Mouse (Mus musculus) limb, embryonic 13.5 days (tissue): Measurements from ENCODE around the gene Nav3. TPM values are rescaled to one million over a fixed set of nuclear protein-coding genes. Genes with fewer than 3 reads are reported as not detected.
A peak's percentile ranks its signal among the peaks of the same experiment; 100 is the strongest.

Source experiments
- ATAC-seq: fragments of 200-750 bp; cut with Nextera tagmentation; 2 replicates; pipeline ENCODE4 v1.8.0; 2017; ENCODE audit warnings: low read depth, moderate number of reproducible peaks, moderate TSS enrichment; ENCODE audit not compliant: low FRiP score
- H3K27ac ChIP-seq: fragments of 300-500 bp; sonication (generic); 2 replicates; pipeline ENCODE4 v1.5.1; 2015; ENCODE audit warnings: inconsistent platforms, mild to moderate bottlenecking, moderate library complexity
- H3K27me3 ChIP-seq: fragments of 300-500 bp; sonication (generic); 2 replicates; pipeline ENCODE4 v1.6.1; 2015; ENCODE audit warnings: mild to moderate bottlenecking, inconsistent platforms
- H3K36me3 ChIP-seq: fragments of 300-500 bp; sonication (generic); 2 replicates; pipeline ENCODE4 v1.6.1; 2015; ENCODE audit warnings: inconsistent platforms, mild to moderate bottlenecking, moderate library complexity
- H3K4me1 ChIP-seq: fragments of 300-500 bp; sonication (generic); 2 replicates; pipeline ENCODE4 v1.6.1; 2015; ENCODE audit warnings: inconsistent platforms
- H3K4me2 ChIP-seq: fragments of 300-500 bp; sonication (generic); replicated peaks from 2 replicates; pipeline ENCODE4 v1.6.1; 2015; ENCODE audit warnings: inconsistent platforms, mild to moderate bottlenecking, moderate library complexity
- H3K4me3 ChIP-seq: fragments of 300-500 bp; sonication (generic); 2 replicates; pipeline ENCODE4 v1.5.1; 2015; ENCODE audit warnings: moderate library complexity, mild to moderate bottlenecking, inconsistent platforms
- H3K9ac ChIP-seq: fragments of 300-500 bp; sonication (generic); 2 replicates; pipeline ENCODE4 v1.6.1; 2015; ENCODE audit warnings: mild to moderate bottlenecking, inconsistent platforms
- H3K9me3 ChIP-seq: fragments of 300-500 bp; sonication (generic); 2 replicates; pipeline ENCODE4 v1.6.1; 2016; ENCODE audit warnings: inconsistent platforms
- WGBS: fragments of 180-500 bp; shearing (Covaris S2); methylation state at CpG from one replicate; pipeline ENCODE4 v1.1.7; 2015; 5-methylcytosine and 5-hydroxymethylcytosine counted together
- polyA plus RNA-seq: library from polyadenylated mRNA; unstranded; fragments of >200 nt; fragmentation: Nextera tagmentation; extraction: Ambion mirVana; gene quantifications from 2 replicates; pipeline ENCODE4 v1.2.1, GENCODE M21; 2015

The Nav3 gene
- polyA plus RNA-seq, 1 experiment from 2014 or later = 5.5 TPM

DNA sequence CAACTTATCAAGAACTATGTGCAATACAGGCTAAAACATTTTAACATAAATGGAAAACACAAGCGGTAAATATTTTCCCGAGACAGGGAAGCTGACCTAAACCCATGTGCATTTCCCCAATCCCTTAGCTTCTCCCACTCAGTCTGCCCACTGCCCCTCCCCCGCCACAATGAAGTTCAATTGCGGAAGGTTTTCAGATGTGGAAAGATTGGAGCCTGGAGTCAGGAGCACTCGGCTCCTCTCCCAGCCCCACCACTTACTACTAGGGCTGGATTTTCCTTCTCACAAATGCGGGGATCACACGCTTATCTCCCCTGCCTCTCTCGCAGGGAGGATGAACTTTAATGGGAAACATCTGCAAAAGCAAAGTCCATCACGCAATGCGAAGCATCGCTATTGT lies 534.6 kb downstream of the Nav3 start:
- Histone ChIP-seq H3K27ac (no peak overlapping the region), H3K9me3 (no peaks in the 10 kb centered on the region), H3K36me3 (no peaks in the 10 kb centered on the region), H3K4me2 (peak overlapping the region; percentile 41), H3K4me1 (0 out of 2 replicates have a peak, but pooled peaks cover 4% of the 10 kb centered on the region), H3K4me3 (no peak overlapping the region), H3K27me3 (no peaks in the 10 kb centered on the region), H3K9ac (no peak overlapping the region)
- peak; percentile 62; the same call in 1 of the 2 replicates for ATAC-seq
- WGBS = 30% methylated on average over 11 of the region's 11 CpGs

DNA sequence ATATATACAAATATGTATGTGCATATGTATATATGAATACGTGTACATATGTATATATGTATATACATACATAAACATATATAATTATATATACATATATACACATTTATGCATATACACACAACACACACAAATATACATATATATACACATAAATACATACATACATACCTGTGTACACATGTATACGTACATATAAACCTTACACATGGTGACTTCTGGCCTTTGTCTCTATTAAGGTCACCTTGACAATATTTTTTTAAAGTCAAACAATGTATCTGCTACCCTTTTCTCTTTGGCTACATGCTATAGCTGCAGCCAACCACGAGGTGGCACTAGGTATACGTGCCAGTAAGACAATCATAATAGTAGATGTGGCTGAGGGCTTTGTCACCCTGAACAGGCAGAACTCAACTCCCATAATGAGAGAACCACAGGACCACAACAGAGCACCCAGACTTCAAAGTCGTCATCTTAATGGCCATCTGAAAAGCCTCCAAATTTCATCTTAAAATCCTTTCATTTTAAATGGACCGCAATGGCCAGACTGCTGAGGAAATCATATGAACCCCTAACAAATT lies 535.3 kb downstream of the Nav3 start:
- no peak overlapping the region for H3K4me3 ChIP-seq
- no peak overlapping the region for H3K27ac ChIP-seq
- H3K9me3 ChIP-seq = no peaks in the 10 kb centered on the region
- peak; percentile 80 for ATAC-seq
- H3K9ac ChIP-seq = no peak overlapping the region
- no peaks in the 10 kb centered on the region for H3K36me3 ChIP-seq
- H3K4me2 ChIP-seq = peak overlapping the region; percentile 41
- 0 out of 2 replicates have a peak, but pooled peaks cover 4% of the 10 kb centered on the region for H3K4me1 ChIP-seq
- no peaks in the 10 kb centered on the region for H3K27me3 ChIP-seq
- 12% methylated on average over 6 of the region's 6 CpGs for WGBS

DNA sequence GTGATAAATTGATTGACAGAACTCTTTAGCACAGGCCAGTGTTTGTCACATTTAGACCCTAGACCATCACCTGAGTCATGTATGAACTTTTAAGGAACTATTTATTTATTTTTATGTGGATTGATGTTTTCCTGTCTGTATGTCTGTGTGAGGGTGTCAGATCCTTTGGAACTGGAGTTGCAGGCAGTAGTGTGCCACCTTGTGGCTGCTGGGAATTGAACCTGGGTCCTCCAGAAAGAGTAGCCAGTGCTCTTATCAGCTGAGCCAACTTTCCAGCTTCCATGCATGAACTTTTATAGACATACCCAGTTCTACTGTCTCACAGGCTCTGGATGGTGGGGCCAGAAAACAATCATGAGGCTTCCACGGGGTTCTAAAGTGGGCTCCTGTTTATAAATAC lies 536.5 kb downstream of the Nav3 start:
- no peak overlapping the region for H3K27ac ChIP-seq
- no peak for ATAC-seq
- 0 out of 2 replicates have a peak, but pooled peaks cover 4% of the 10 kb centered on the region for H3K4me1 ChIP-seq
- H3K4me3 ChIP-seq = no peak overlapping the region
- H3K36me3 ChIP-seq = no peaks in the 10 kb centered on the region
- H3K4me2 ChIP-seq = no peak overlapping the region
- H3K9me3 ChIP-seq = no peaks in the 10 kb centered on the region
- no peaks in the 10 kb centered on the region for H3K27me3 ChIP-seq
- H3K9ac ChIP-seq = no peak overlapping the region
- 39% methylated on average over 1 of the region's 1 CpGs for WGBS

DNA sequence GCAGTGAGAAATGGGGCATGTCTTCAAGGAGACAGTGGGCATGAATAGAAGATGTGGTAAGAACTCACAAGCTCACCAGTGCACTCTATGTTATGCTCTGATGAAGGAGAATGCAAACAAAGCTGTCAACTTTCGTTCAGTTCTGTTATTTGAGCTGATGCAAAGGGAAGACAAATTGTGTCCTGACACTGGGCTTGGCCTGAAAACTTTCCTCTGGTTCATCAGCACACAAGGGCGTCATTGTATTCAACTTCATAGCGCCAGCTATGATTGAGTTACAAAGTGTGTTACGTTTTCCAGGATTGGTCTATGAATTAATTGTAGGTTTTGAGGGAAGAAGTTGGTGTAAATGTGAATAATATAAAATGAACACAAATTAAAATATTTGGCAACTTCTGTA lies 548.8 kb downstream of the Nav3 start:
- Histone ChIP-seq H3K9me3 (no peaks in the 10 kb centered on the region), H3K4me3 (no peak overlapping the region), H3K27me3 (no peaks in the 10 kb centered on the region), H3K9ac (no peak overlapping the region), H3K27ac (no peak overlapping the region), H3K4me1 (0 out of 2 replicates have a peak, but pooled peaks cover 3% of the 10 kb centered on the region), H3K36me3 (no peaks in the 10 kb centered on the region), H3K4me2 (no peak overlapping the region)
- 68% methylated on average over 4 of the region's 4 CpGs for WGBS
- no peak for ATAC-seq

DNA sequence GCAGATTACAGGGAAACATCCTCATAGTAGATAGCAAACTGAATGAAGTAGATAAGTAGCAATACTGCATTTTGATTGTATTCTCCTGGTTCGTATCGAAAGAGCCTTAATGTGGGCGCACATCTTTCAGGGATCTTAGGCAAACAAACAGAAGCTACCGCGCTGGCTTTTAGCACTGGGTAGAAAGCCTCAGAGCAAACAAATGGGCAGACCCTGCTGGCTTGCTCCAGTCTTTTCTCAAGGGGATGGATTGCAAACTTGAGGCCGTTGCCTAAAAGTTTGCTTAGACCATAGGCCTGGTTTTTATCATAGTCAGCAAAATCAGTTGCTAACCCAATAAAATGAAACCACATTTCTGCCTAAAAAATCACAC lies 549.6 kb downstream of the Nav3 start:
- ATAC-seq = no peak

DNA sequence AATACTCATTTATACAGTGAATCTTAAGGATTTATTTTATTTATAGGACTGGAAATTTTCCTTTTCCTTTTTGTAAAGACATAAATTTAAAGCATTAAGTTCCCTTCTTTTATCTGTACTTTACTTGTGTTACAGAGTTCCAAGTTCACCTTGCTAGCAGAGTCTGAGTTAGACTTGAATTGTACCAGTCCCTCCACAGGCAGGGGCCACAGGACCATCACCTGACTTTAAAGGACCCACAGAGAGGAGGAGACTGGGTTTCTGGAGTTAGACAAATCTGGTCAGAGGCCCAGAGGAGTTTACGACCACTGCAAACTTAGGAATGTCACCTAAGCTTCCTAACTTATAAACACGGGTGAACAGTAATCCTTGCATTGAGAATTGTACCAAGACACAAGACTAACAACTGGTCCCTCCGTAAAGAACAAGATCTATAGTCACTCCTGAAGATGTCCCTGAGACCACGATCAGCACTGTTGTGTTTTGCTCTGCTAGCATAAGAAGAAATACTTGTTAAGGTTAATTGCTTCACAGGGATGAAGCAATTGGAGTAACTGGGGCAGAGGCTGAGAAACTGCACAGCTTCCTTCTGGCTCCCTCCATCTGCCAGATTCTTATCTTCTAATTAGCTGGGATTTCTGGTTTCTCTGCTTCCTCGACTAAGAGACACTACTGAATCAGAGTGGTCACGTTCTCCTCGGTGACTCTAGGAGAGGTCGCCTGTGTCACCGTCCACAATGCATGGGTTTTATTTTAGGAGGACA lies 550.2 kb downstream of the Nav3 start:
- Histone ChIP-seq H3K36me3 (no peaks in the 10 kb centered on the region), H3K4me1 (0 out of 2 replicates have a peak, but pooled peaks cover 3% of the 10 kb centered on the region), H3K4me2 (no peak overlapping the region), H3K9ac (no peak overlapping the region), H3K4me3 (no peak overlapping the region), H3K9me3 (no peaks in the 10 kb centered on the region), H3K27ac (no peak overlapping the region), H3K27me3 (no peaks in the 10 kb centered on the region)
- ATAC-seq = no peak
- 19% methylated on average over 9 of the region's 9 CpGs for WGBS

More for the DNA sequence above, 549.6 kb downstream of the Nav3 start:
- Histone ChIP-seq H3K9ac (no peak overlapping the region), H3K4me1 (0 out of 2 replicates have a peak, but pooled peaks cover 3% of the 10 kb centered on the region), H3K4me3 (no peak overlapping the region), H3K36me3 (no peaks in the 10 kb centered on the region), H3K27me3 (no peaks in the 10 kb centered on the region), H3K4me2 (no peak overlapping the region), H3K9me3 (no peaks in the 10 kb centered on the region), H3K27ac (no peak overlapping the region)
- 57% methylated on average over 6 of the region's 6 CpGs for WGBS

DNA sequence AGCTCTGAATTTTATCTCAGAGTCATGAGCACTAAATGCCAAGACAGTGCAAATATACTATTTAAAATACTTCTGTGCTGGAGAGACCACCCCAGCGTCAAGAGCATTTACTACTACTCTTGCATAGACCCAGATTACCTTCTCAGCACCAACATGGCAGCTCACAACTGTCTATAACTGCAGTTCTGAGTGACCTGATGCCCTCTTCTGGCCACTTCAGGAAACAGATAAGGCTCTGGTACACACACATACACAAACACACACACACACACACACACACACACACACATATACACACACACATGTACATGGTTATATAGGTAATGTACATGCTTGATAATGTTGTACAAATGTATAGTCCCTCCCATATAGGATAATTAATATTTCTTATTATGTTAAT lies 551.2 kb downstream of the Nav3 start:
- Histone ChIP-seq H3K27ac (no peak overlapping the region), H3K9me3 (no peaks in the 10 kb centered on the region), H3K4me1 (0 out of 2 replicates have a peak, but pooled peaks cover 3% of the 10 kb centered on the region), H3K27me3 (no peaks in the 10 kb centered on the region), H3K4me2 (no peak overlapping the region), H3K36me3 (no peaks in the 10 kb centered on the region), H3K9ac (no peak overlapping the region), H3K4me3 (no peak overlapping the region)
- 82% methylated on average over 1 of the region's 1 CpGs for WGBS
- ATAC-seq = no peak

DNA sequence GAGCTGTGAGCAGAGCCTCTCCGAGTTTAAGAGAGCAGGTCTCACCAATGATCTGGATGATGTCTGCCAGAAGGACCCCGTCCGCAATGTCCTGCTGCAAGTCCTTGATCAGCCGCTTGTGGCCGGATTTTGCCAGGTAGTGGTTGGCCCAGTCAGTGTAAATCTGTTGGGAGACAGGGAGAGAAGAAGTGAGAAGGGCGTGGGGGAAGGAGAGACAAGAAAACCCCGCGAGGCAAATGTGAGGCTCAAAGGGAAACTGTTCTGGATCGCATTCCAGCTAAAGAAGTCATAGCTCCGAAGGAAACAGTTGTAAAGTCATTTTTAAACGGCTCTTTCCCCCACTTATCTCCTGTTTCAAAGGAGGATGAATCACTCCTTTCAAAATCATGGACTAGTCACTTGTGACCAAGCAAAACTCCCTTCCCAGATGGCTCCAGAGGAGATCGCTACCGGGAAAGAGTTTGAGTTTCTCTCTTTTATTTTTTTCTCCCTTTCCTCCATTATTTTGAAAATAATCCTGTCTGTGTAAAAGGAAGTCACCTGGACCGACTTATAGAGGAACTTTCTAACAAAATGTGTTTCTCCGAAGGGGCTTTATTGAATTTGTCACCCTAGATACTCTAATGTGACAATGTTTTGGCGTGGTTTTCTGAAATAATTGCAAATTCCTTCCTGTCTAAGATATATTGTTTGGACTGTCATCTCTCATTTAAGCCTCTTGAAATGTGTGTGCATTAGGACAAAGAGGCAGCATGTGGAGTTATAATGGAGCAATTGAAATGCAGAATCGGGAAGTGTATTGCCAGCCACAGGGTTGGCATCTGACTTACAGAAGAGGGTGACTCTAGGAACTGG lies 552.1 kb downstream of the Nav3 start:
- H3K4me2 ChIP-seq = 0 out of 2 replicates have a peak overlapping the region, but pooled peaks have one; percentile 3
- WGBS = 70% methylated on average over 17 of the region's 17 CpGs
- H3K4me1 ChIP-seq = 0 out of 2 replicates have a peak, but pooled peaks cover 3% of the 10 kb centered on the region
- H3K27ac ChIP-seq = no peak overlapping the region
- H3K27me3 ChIP-seq = no peaks in the 10 kb centered on the region
- no peaks in the 10 kb centered on the region for H3K9me3 ChIP-seq
- no peaks in the 10 kb centered on the region for H3K36me3 ChIP-seq
- ATAC-seq = no peak
- no peak overlapping the region for H3K9ac ChIP-seq
- no peak overlapping the region for H3K4me3 ChIP-seq

DNA sequence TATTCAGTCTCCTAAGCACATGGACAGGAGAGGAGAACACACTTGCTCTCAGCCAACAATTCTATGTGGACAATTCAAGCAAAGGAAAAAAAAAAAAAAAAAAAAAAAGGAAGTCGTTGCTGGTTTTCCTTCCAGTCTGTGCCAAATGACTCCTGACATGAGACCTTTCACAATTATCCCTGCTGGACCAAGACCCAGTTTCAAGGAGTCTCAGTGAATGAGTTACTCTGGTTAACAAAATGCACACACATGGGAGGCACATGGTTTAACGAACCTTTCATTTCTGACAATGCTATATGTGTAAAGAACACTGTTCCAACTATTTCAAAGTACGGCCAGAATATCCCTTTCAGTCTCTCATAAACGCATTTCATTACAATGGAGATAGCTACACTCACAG lies 552.8 kb downstream of the Nav3 start:
- ATAC-seq = no peak
- Histone ChIP-seq H3K9ac (no peak overlapping the region), H3K4me2 (no peak overlapping the region), H3K4me3 (no peak overlapping the region), H3K27ac (no peak overlapping the region), H3K36me3 (no peaks in the 10 kb centered on the region), H3K27me3 (no peaks in the 10 kb centered on the region), H3K4me1 (0 out of 2 replicates have a peak, but pooled peaks cover 3% of the 10 kb centered on the region), H3K9me3 (no peaks in the 10 kb centered on the region)
- WGBS = 70% methylated on average over 4 of the region's 4 CpGs

DNA sequence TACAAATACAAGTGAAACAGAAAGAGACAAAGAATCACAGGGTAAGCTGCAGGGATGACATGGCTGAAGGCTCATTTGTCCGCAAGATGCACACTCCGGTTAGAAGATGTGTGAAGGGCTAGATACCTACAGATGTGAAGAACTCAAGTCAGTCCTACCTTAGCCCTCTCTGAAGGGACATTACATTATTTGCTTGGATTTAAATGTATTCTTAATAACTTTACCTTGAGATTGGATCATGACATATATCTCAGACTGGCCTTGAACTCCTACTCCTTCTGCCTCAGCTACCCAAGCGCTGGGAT lies 566.9 kb downstream of the Nav3 start:
- H3K4me2 ChIP-seq = no peak overlapping the region
- no peaks in the 10 kb centered on the region for H3K27me3 ChIP-seq
- no peaks in the 10 kb centered on the region for H3K4me1 ChIP-seq
- no peaks in the 10 kb centered on the region for H3K9me3 ChIP-seq
- no peak overlapping the region for H3K9ac ChIP-seq
- no peak overlapping the region for H3K4me3 ChIP-seq
- no peak overlapping the region for H3K27ac ChIP-seq
- 94% methylated on average over 3 of the region's 3 CpGs for WGBS
- no peaks in the 10 kb centered on the region for H3K36me3 ChIP-seq
- ATAC-seq = no peak

DNA sequence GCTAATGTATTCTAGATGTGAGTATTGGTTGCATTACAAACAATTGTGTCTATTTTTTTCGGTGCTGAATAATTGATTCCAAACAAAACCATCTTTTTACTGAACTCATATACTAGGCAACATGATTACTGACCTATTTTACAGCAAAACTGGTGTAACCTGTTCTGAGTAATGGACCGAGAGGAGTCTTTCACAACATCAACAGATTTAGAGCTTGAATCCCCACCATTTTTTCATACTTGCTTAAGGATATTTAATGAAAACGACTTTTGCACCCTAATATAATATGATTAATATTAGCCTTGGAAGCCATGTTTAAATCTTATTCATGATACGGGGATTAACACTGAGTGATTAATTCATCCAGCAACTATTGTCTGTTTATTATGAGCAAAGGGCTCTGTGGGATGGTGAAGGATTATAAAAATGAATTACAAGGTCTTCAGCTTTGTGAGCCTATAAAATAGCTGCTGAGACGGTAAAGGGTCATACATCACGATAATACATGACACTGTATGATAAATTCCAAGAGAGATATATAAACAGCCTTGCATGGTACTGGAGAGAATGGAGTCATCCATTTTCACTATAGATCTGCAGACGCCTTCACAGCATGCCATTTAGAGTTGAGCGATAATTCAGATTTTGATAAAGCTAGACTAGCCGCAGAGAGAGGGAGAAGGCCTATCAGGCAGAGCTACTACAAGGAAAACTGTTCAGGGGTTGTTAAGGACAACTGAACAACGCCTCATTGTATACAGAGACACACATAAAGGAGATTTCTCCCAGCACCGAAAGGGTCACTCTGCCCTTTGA lies 567.4 kb downstream of the Nav3 start:
- no peak overlapping the region for H3K9ac ChIP-seq
- no peak for ATAC-seq
- H3K4me3 ChIP-seq = no peak overlapping the region
- no peaks in the 10 kb centered on the region for H3K36me3 ChIP-seq
- no peaks in the 10 kb centered on the region for H3K9me3 ChIP-seq
- no peaks in the 10 kb centered on the region for H3K27me3 ChIP-seq
- no peaks in the 10 kb centered on the region for H3K4me1 ChIP-seq
- 84% methylated on average over 11 of the region's 11 CpGs for WGBS
- H3K27ac ChIP-seq = no peak overlapping the region
- no peak overlapping the region for H3K4me2 ChIP-seq
